Mouse (Mus musculus): ENCODE measurements around the gene Pycard. TPM values are rescaled to one million over a fixed set of nuclear protein-coding genes. Genes with fewer than 3 reads are reported as not detected.
"Not testable (repeated sequence)": the region's sequence is repeated elsewhere in the genome, so short reads cannot be mapped to it uniquely, and the experiment has no call there.

The Pycard gene
- polyA plus RNA-seq, 2 experiments from 2014 or later = 247 to 260 TPM

GRCm38 (mm10) chr7:128003098-128003497 lies 9.4 kb upstream of the Pycard start:
- no peak for ATAC-seq

- no peak for ATAC-seq
Measured at GRCm38 (mm10) chr7:128000068-128000950, 6.6 kb upstream of the Pycard start.

GRCm38 (mm10) chr7:127999436-127999835 lies 5.8 kb upstream of the Pycard start:
- ATAC-seq = no peak

GRCm38 (mm10) chr7:127992488-127993340 lies 953 bp downstream of the Pycard start:
- no peak for ATAC-seq

- peak; percentile 22 for ATAC-seq
Measured at GRCm38 (mm10) chr7:127991643-127992487, 1.8 kb downstream of the Pycard start.

- no peak for ATAC-seq
Measured at GRCm38 (mm10) chr7:127988904-127989303, 4.8 kb downstream of the Pycard start.

- ATAC-seq = no peak
Measured at GRCm38 (mm10) chr7:127980606-127981005, 13.1 kb downstream of the Pycard start.

GRCm38 (mm10) chr7:127978856-127979255 lies 14.8 kb downstream of the Pycard start:
- ATAC-seq = no peak

- ATAC-seq = no peak
Measured at GRCm38 (mm10) chr7:127974413-127974930, 19.2 kb downstream of the Pycard start.

- ATAC-seq = peak; percentile 58
Measured at GRCm38 (mm10) chr7:127967922-127968828, 25.5 kb downstream of the Pycard start.

- peak; percentile 82 for ATAC-seq
Measured at GRCm38 (mm10) chr7:127967004-127967921, 26.4 kb downstream of the Pycard start, which contains the start of gene Fus. Gene Fus, plus strand, starts transcription at chr7:127967457.

GRCm38 (mm10) chr7:127966371-127966918 lies 27.2 kb downstream of the Pycard start:
- ATAC-seq = no peak

- ATAC-seq = no peak
Measured at GRCm38 (mm10) chr7:127959364-127959763, 34.3 kb downstream of the Pycard start.

GRCm38 (mm10) chr7:127952864-127953581 lies 40.6 kb downstream of the Pycard start:
- ATAC-seq = no peak

- ATAC-seq = no peak
Measured at GRCm38 (mm10) chr7:127946470-127947023, 47.1 kb downstream of the Pycard start, which contains the start of gene Prss36. Gene Prss36, minus strand, starts transcription at chr7:127946725.

- no peak for ATAC-seq
Measured at GRCm38 (mm10) chr7:127944614-127945013, 49.1 kb downstream of the Pycard start.

GRCm38 (mm10) chr7:127942097-127942496 lies 51.6 kb downstream of the Pycard start:
- ATAC-seq = not testable (repeated sequence)
